ENCODE assay signal across 23 mouse cellular contexts in the genomic region with DNA sequence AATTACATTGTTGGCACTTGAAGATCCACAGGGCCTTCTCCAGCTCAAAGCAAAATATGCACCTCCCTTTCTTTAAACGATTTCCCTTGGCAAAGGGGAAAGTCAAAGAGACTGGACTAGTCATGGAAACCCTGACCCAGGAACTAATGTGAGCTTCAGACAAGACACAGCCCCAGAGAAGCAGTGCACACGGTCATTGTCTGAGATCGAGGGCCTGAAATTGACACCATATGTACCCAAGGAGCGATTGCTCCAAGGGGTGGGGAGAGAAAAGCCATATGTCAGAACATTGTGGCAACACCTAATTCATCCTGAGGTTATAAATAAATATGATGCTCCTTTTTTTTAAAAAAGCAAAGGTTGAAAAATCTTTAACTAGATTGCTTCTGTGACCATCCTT.
DNase-seq lines count a peak whose midpoint lies in the region; ATAC-seq and TF ChIP-seq lines count a peak whose summit lies in the region.
"Had no signal": no experiment of that assay in that cellular context is flagged by ENCODE, and none has a peak within 500 bp of the region (broad histone marks: within the 10 kb centered on the region; RNA-seq: fewer than 3 reads in every experiment).

No protein-coding gene starts in this region.

- H3K27me3 ChIP-seq in embryonic facial prominence, embryonic 10.5 days (replicated peaks; ENCODE audit: low read depth, poor library complexity, severe bottlenecking) = no peaks in the 10 kb centered on the region; the same call in 1 of the 2 replicates
- H3K27me3 ChIP-seq in limb, embryonic 14.5 days (ENCODE audit: control insufficient read depth, insufficient read depth, low read length) = peaks cover 4% of the 10 kb centered on the region; the same call in 1 of the 2 replicates

- H3K27ac ChIP-seq in embryonic facial prominence, embryonic 10.5 days (replicated peaks) = peak overlapping the region; percentile 66; the same call in 1 of the 2 replicates
- H3K27ac ChIP-seq in limb, embryonic 14.5 days (replicated peaks; ENCODE audit: low read depth, low read length) = no peak overlapping the region
- H3K27ac ChIP-seq: forebrain, embryonic 10.5 days; gastrocnemius, adult 2 months; layer of hippocampus, adult 2 months; midbrain, embryonic 10.5 days; stomach, postnatal 0 days had no signal

- H3K4me2 ChIP-seq in limb, embryonic 14.5 days (replicated peaks; ENCODE audit: low read depth, low read length, severe bottlenecking) = no peak overlapping the region; the same call in 1 of the 2 replicates
- H3K4me2 ChIP-seq: heart, embryonic 11.5 days had no signal

- H3K4me1 ChIP-seq in embryonic facial prominence, embryonic 10.5 days = peaks cover 17% of the 10 kb centered on the region
- H3K4me1 ChIP-seq in limb, embryonic 14.5 days (ENCODE audit: control insufficient read depth, insufficient read depth, low read length) = peaks cover 20% of the 10 kb centered on the region
- H3K4me1 ChIP-seq: midbrain, embryonic 10.5 days had no signal

- H3K4me3 ChIP-seq in embryonic facial prominence, embryonic 10.5 days = no peak overlapping the region
- H3K4me3 ChIP-seq in limb, embryonic 14.5 days (replicated peaks; ENCODE audit: low read length) = no peak overlapping the region
- H3K4me3 ChIP-seq: forebrain, embryonic 10.5 days; gastrocnemius, adult 2 months; layer of hippocampus, adult 2 months; midbrain, embryonic 10.5 days had no signal

- ATAC-seq in limb, embryonic 14.5 days (ENCODE audit: low FRiP score, low read depth) = peak; percentile 80; the same call in 1 of the 2 replicates
- ATAC-seq in megakaryocyte progenitor cell, adult 5-6 weeks (replicated peaks; ENCODE audit: poor library complexity) = no peak
- ATAC-seq: CD4-positive, CD25-positive, alpha-beta regulatory T cell, adult 4 months had no signal

- no peak overlapping the region for H3K9ac ChIP-seq in limb, embryonic 14.5 days (ENCODE audit: low read depth, low read length, severe bottlenecking)

- H3K36me3 ChIP-seq in embryonic facial prominence, embryonic 10.5 days (replicated peaks) = no peaks in the 10 kb centered on the region
- H3K36me3 ChIP-seq in limb, embryonic 14.5 days (ENCODE audit: control insufficient read depth, insufficient read depth, low read length) = no peaks in the 10 kb centered on the region
- H3K36me3 ChIP-seq: forebrain, embryonic 10.5 days; midbrain, embryonic 10.5 days had no signal

- no peak for TF ChIP-seq POLR2A in limb, embryonic 14.5 days (IDR thresholded peaks at IDR 0.05; ENCODE audit: borderline replicate concordance, extremely low read depth, insufficient read depth, insufficient read length)

- H3K9me3 ChIP-seq in embryonic facial prominence, embryonic 10.5 days = no peaks in the 10 kb centered on the region
- no peaks in the 10 kb centered on the region for H3K9me3 ChIP-seq in limb, embryonic 14.5 days (ENCODE audit: control insufficient read depth, low read length)
- H3K9me3 ChIP-seq: forebrain, embryonic 10.5 days; midbrain, embryonic 10.5 days had no signal

- intact Hi-C loops in gastrocnemius, postnatal 14 days (cut with DNase I; ENCODE audit: low total_unique reads) = no loop called here
- intact Hi-C loops in gastrocnemius, postnatal 36 days (cut with DNase I) = no loop called here

- 31% methylated on average over 4 of the region's 4 CpGs for WGBS in embryonic facial prominence, embryonic 10.5 days
- 15% methylated on average over 4 of the region's 4 CpGs for WGBS in limb, embryonic 14.5 days

- peak; percentile 60 for DNase-seq in embryo, embryonic 10 days (ENCODE audit: low spot score)
- DNase-seq in embryonic facial prominence, embryonic 10.5 days (ENCODE audit: low spot score) = peak; percentile 22
- peak; percentile 88 for DNase-seq in forelimb bud, embryonic 11.5 days (ENCODE audit: low read depth, low spot score)
- DNase-seq in limb, embryonic 14.5 days (ENCODE audit: low spot score) = peak; percentile 75
- DNase-seq in gastrocnemius, postnatal 14 days = no peak
- DNase-seq in gastrocnemius, postnatal 36 days = no peak
- DNase-seq: adrenal gland, postnatal 14 days; cerebellum, adult 8-10 months; cerebellum, postnatal 36 days; gastrocnemius, adult 2 months; kidney, adult 9 months; kidney, postnatal 14 days; layer of hippocampus, postnatal 36 days; lung, postnatal 4 days; right cerebral cortex, adult 18-20 months; thymus, adult 2 months had no signal

Comparison
In these comparisons a context has a peak if more than half of its experiments do, and no peak if none do; other contexts are left out.
1. DNase-seq: peak in embryo, embryonic 10 days (single experiment), embryonic facial prominence, embryonic 10.5 days (single experiment), forelimb bud, embryonic 11.5 days (single experiment) and limb, embryonic 14.5 days (single experiment); none in gastrocnemius, postnatal 14 days (single experiment) and gastrocnemius, postnatal 36 days (0 of 2).